Mouse (Mus musculus) forebrain, embryonic 16.5 days (tissue): Measurements from ENCODE around the gene Nanos3. TPM values are rescaled to one million over a fixed set of nuclear protein-coding genes. Genes with fewer than 3 reads are reported as not detected.
A peak's percentile ranks its signal among the peaks of the same experiment; 100 is the strongest.

Experiments used
- ATAC-seq: fragments of 200-750 bp; cut with Nextera tagmentation; 2 replicates; pipeline ENCODE4 v1.8.0; 2017; ENCODE audit warnings: mild to moderate bottlenecking, moderate library complexity
- H3K27ac ChIP-seq: fragments of 300-500 bp; sonication (generic); 2 replicates; pipeline ENCODE4 v1.5.1; 2014; ENCODE audit warnings: low read length, control low read depth
- H3K27me3 ChIP-seq: fragments of 300-500 bp; sonication (generic); replicated peaks from 2 replicates; pipeline ENCODE4 v1.6.1; 2014; ENCODE audit warnings: low read length; ENCODE audit not compliant: control insufficient read depth, insufficient read depth
- H3K36me3 ChIP-seq: fragments of 300-500 bp; sonication (generic); 2 replicates; pipeline ENCODE4 v1.6.1; 2014; ENCODE audit not compliant: control insufficient read depth, insufficient read depth
- H3K4me1 ChIP-seq: fragments of 300-500 bp; sonication (generic); replicated peaks from 2 replicates; pipeline ENCODE4 v1.6.1; 2014; ENCODE audit warnings: low read length; ENCODE audit not compliant: control insufficient read depth, insufficient read depth
- H3K4me2 ChIP-seq: fragments of 300-500 bp; sonication (generic); 2 replicates; pipeline ENCODE4 v1.6.1; 2014; ENCODE audit warnings: mild to moderate bottlenecking, low read length, control low read depth
- H3K4me3 ChIP-seq: fragments of 300-500 bp; sonication (generic); replicated peaks from 2 replicates; pipeline ENCODE4 v1.5.1; 2014; ENCODE audit warnings: mild to moderate bottlenecking, low read length, control low read depth
- H3K9ac ChIP-seq: fragments of 300-500 bp; sonication (generic); replicated peaks from 2 replicates; pipeline ENCODE4 v1.6.1; 2014; ENCODE audit warnings: low read depth, low read length, control low read depth
- H3K9me3 ChIP-seq: fragments of 300-500 bp; sonication (generic); 2 replicates; pipeline ENCODE4 v1.6.1; 2016; ENCODE audit warnings: low read length; ENCODE audit not compliant: control insufficient read depth
- WGBS: fragments of 180-500 bp; shearing (Covaris S2); extraction: QIAGEN DNeasy Blood & Tissue Kit; methylation state at CpG from one replicate; pipeline ENCODE4 v1.1.7; 2014; 5-methylcytosine and 5-hydroxymethylcytosine counted together
- polyA plus RNA-seq: library from polyadenylated mRNA; unstranded; fragments of >200 nt; fragmentation: Nextera tagmentation; extraction: Ambion mirVana; gene quantifications from 2 replicates; pipeline ENCODE4 v1.2.1, GENCODE M21; 2015

The Nanos3 gene
- polyA plus RNA-seq, 1 experiment from 2014 or later, result 4.7 TPM

DNA sequence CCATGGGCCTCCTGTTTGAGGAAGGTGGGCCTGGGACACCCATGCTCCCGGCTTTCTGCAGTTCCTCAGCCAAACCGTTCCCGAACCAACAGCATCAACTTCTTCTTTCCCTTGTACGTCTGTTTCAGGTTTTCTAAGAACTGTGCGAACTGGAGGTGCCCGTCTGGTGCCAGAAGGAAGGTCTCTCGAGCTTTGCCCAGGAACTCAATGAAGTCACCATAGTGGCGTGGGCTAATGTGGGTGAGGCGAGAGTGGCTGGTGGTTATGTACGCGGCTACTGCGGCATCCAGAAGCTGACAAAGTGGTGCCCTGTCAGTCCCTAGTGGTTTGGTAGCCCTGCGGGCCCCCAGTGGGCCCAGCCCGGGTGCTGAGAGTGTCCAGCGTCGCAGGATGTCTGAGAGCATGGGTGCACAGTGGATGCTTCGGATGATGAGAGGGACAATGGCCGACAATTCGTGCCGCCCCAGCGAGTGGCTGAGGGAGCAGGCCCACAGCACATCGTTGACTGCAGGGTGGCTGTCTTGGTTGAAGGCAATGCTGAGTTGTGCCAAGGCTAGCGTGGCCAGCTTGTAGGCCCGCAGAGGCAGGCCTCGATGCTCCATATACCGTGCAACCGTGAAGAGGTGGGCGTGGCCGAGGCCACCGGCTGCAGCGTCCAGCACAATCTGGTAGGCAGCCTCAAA, 27.0 kb upstream of the Nanos3 start:
- H3K36me3 ChIP-seq, result peaks cover 45% of the 10 kb centered on the region
- H3K27ac ChIP-seq, result no peak overlapping the region
- H3K4me2 ChIP-seq, result no peak overlapping the region
- H3K9ac ChIP-seq, result no peak overlapping the region
- WGBS, result 94% methylated on average over 31 of the region's 31 CpGs
- peaks cover 20% of the 10 kb centered on the region for H3K4me1 ChIP-seq
- H3K9me3 ChIP-seq, result no peaks in the 10 kb centered on the region
- ATAC-seq, result no peak
- no peak overlapping the region for H3K4me3 ChIP-seq
- H3K27me3 ChIP-seq, result no peaks in the 10 kb centered on the region

DNA sequence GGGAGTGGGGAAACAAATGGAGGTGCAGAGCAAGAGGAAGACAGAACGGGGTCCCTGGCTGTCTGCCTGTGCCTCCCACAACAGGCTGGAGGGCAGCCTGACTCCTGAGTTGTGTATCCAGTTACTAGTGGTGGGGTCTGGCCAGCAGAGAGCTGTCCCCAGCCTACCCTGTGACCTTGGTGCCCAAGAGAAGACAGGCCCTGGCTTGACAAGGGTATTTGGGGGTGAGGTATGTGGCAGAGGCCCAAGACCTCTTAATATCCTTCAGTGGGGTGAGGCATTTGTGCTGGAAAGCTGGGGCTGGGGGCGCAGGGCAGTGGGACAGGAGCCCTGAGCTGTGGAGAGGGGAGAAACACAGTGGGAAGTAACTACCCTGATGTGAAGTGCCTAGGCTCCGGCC, 26.2 kb upstream of the Nanos3 start:
- H3K9me3 ChIP-seq, result no peaks in the 10 kb centered on the region
- H3K4me1 ChIP-seq, result peaks cover 20% of the 10 kb centered on the region
- H3K4me3 ChIP-seq, result no peak overlapping the region
- H3K36me3 ChIP-seq, result peaks cover 40% of the 10 kb centered on the region
- H3K4me2 ChIP-seq, result no peak overlapping the region
- no peaks in the 10 kb centered on the region for H3K27me3 ChIP-seq
- 83% methylated on average over 3 of the region's 3 CpGs for WGBS
- no peak overlapping the region for H3K9ac ChIP-seq
- no peak overlapping the region for H3K27ac ChIP-seq
- ATAC-seq, result no peak

DNA sequence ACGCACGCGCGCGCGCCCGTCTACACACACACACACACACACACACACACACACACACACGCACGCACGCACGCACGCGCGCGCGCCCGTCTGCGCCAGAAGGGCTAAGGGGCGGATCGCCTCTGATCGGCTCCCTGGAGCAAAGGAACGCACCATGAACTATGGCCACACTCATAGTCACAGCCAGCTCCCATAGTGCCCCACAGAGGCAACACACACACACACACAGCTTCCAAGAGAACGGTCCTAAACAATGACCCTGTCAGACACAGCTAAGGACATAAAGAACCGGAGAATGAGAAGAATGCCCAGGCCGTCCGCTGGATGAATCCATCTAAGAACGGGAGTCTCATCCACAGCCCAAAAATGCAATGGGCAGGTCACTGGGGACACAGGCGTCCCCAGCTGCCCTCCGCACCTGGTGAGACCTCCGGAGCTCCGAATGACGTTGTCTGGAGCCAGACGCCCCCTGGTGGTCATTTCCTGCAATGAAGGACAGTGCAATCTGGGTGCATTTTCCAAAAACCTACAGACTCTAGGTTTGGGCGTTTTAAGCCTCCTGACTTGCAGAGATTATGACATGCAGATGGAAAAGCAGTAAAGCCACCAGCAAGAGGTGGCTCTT, 25.3 kb upstream of the Nanos3 start:
- Histone ChIP-seq H3K4me2 (peak overlapping the region; percentile 35), H3K4me1 (peaks cover 20% of the 10 kb centered on the region), H3K36me3 (peaks cover 32% of the 10 kb centered on the region), H3K27me3 (no peaks in the 10 kb centered on the region), H3K4me3 (0 out of 2 replicates have a peak overlapping the region, but pooled peaks have one; percentile 5), H3K27ac (peak overlapping the region; percentile 42), H3K9ac (no peak overlapping the region), H3K9me3 (no peaks in the 10 kb centered on the region)
- 51% methylated on average over 34 of the region's 34 CpGs for WGBS
- ATAC-seq, result peak; percentile 55

DNA sequence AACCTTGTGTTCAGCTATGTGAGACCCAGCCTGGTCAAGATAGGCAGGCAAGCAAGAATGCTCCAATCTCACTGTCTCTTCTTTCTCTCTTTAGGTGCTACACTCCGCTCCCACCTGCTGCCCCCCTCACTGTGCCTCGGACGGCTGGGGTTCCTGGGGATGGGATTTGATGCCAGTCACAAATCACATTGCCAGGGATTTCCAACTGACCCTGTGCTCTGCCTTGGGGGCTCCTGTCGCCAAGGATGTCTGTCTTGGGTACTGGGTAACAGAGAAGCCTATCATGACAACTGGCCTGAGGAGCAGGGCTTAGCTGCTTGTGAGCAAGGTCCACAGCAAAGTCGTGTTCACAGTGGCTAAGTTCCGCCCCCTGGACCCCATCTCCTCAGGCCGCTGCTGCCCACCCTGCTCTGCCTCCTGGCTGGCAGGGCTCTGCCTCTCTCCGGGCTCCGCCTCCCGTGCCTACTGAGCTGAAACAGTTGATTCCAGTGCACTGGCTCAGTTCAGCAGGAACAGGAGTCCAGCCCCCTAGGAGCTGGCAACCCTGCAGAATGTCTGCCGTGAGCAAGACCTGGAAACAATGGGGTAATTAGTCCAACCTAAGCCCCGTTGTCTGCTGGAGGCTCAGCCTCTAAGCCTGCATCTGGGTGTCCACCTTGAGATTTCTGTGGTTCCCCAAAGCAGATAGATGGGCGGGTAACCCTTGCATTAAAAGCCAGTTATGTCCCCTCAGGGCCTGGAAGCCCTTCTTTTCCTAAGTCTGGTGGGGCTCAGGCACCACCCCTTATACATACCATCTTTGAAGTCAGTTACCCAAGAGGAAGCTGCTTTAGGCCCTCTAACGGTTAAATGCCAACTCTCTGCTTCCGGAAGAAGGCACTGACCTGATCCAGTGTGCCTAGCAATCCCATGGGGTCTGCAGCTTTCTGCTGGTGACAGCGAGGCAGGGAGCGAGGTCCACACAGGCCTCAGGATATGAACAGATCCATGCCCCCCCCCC, 23.7 kb upstream of the Nanos3 start:
- 33% methylated on average over 17 of the region's 17 CpGs for WGBS
- ATAC-seq, result peak; percentile 32; the same call in 1 of the 2 replicates
- H3K27me3 ChIP-seq, result no peaks in the 10 kb centered on the region
- H3K36me3 ChIP-seq, result peaks cover 25% of the 10 kb centered on the region
- H3K4me3 ChIP-seq, result no peak overlapping the region
- H3K4me2 ChIP-seq, result no peak overlapping the region
- H3K4me1 ChIP-seq, result peaks cover 24% of the 10 kb centered on the region
- H3K27ac ChIP-seq, result no peak overlapping the region
- H3K9me3 ChIP-seq, result no peaks in the 10 kb centered on the region
- H3K9ac ChIP-seq, result 0 out of 2 replicates have a peak overlapping the region, but pooled peaks have one; percentile 2

DNA sequence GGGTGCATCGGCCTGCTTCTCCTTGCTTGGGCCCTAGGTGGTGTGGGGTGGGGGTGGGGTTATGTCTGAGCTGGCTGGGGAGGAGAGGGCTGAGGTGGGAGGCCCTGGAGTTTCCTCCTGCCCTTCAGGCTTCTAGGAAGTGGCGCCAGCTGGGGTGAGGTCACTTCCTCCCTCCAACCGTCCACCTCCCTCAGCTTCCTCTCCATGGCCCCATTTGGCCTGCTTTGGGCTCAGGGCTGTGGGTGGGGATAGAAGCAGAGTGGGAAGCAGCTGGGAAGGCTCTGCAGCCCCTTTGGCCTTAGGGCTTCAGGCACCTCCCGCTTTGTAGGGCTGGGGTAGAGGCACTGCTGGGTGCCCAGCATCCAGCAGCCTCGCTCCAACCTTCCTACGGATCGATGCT, 22.8 kb upstream of the Nanos3 start:
- no peak overlapping the region for H3K4me3 ChIP-seq
- H3K9ac ChIP-seq, result no peak overlapping the region
- peaks cover 17% of the 10 kb centered on the region for H3K36me3 ChIP-seq
- H3K9me3 ChIP-seq, result no peaks in the 10 kb centered on the region
- 0 out of 2 replicates have a peak overlapping the region, but pooled peaks have one; percentile 27 for H3K27ac ChIP-seq
- no peak for ATAC-seq
- WGBS, result 75% methylated on average over 7 of the region's 7 CpGs
- H3K4me2 ChIP-seq, result no peak overlapping the region
- peaks cover 30% of the 10 kb centered on the region for H3K4me1 ChIP-seq
- H3K27me3 ChIP-seq, result no peaks in the 10 kb centered on the region

DNA sequence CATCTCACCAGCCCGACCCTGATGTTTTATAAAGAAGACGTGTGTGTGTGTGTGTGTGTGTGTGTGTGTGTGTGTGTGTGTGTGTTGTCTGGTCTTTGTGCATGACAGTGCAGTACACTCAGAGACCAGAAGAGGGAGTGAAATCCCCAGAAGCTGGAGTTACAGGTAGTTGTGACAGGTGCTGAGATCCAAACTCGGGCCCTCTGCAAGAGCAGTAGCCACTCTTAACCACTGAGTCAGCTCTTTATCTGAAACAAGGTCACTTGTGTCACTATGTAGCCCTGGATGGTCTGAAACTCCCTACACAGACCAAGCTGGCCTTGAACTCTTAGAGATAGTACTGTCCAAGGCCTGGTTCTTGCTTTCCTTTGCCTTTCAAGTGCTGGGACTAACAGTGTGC, 21.6 kb upstream of the Nanos3 start:
- no peaks in the 10 kb centered on the region for H3K27me3 ChIP-seq
- H3K36me3 ChIP-seq, result peaks cover 5% of the 10 kb centered on the region
- no peak overlapping the region for H3K4me3 ChIP-seq
- H3K9me3 ChIP-seq, result no peaks in the 10 kb centered on the region
- H3K4me1 ChIP-seq, result peaks cover 30% of the 10 kb centered on the region
- no peak overlapping the region for H3K27ac ChIP-seq
- no peak overlapping the region for H3K4me2 ChIP-seq
- H3K9ac ChIP-seq, result no peak overlapping the region
- WGBS, result 89% methylated on average over 3 of the region's 3 CpGs
- no peak for ATAC-seq

DNA sequence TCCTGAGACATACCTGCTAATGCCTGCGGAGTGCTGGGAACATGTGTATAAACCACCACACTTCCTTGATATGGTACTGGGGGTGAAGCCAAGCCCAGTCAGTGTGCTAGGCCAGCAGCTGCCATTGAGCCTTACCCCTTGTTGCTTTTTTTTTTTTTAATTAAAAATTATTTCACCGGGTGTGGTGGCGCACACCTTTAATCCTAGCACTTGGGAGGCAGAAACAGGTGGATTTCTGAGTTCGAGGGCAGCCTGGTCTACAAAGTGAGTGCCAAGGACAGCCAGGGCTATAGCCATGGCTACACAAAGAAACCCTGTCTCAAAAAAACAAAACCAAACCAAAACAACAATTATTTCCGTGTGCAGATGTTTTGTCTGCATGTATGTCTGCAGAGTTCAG, 20.1 kb upstream of the Nanos3 start:
- no peaks in the 10 kb centered on the region for H3K9me3 ChIP-seq
- H3K4me1 ChIP-seq, result peaks cover 40% of the 10 kb centered on the region
- no peak for ATAC-seq
- H3K4me2 ChIP-seq, result no peak overlapping the region
- peaks cover 3% of the 10 kb centered on the region; the same call in 1 of the 2 replicates for H3K36me3 ChIP-seq
- 89% methylated on average over 5 of the region's 5 CpGs for WGBS
- no peak overlapping the region for H3K9ac ChIP-seq
- no peaks in the 10 kb centered on the region for H3K27me3 ChIP-seq
- H3K27ac ChIP-seq, result no peak overlapping the region
- no peak overlapping the region for H3K4me3 ChIP-seq

DNA sequence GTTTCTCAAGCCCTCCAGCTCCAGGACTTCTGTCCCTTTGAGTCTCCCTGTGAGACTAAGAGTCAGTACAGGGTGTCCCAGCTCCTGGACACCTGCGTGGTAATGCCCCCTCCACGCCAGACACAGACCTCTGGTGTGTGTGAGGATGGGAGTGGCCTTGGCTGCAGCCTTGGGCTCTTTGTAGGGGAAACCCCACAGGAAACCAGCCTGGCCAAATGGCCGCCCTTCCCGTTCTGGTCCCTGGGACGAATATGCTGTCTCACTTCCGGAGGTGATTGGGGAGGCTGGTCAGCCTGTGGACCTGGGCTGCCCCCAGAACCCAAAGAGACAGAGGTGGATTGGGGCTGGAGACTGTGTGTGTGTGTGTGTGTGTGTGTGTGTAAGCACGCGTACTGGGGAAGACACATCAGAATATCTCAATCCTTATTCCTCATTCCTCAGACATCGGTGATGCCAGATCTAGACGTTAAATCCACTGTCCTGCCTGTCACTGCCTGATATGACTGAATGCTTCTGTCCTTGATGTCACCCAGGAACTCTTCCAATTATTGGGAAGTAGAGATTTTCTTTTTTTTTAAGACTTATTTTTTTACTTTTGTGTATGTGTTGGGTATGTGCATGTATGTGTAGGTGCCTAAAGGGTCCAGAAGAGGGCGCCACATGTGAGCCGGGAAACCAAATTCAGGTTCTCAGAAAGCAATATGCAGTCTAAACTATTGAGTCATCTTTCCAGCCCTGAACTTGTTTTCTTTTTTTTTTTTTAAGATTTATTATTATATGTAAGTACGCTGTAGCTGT, 19.2 kb upstream of the Nanos3 start:
- 61% methylated on average over 13 of the region's 13 CpGs for WGBS
- Histone ChIP-seq H3K9me3 (no peaks in the 10 kb centered on the region), H3K4me2 (peak overlapping the region; percentile 70), H3K27me3 (no peaks in the 10 kb centered on the region), H3K4me3 (peak overlapping the region; percentile 46), H3K9ac (peak overlapping the region; percentile 63), H3K27ac (peak overlapping the region; percentile 51), H3K36me3 (no peaks in the 10 kb centered on the region), H3K4me1 (peaks cover 42% of the 10 kb centered on the region)
- ATAC-seq, result 0 out of 2 replicates have a peak, but pooled peaks have one; percentile 4
